Mouse (Mus musculus) MEL (cell line): ENCODE results near the gene Ctns. TPM values are rescaled to one million over a fixed set of nuclear protein-coding genes. Genes with fewer than 3 reads are reported as not detected.
A peak's percentile ranks its signal among the peaks of the same experiment; 100 is the strongest.

Source experiments
- DNase-seq: peaks from one replicate; pipeline ENCODE4 v3.0.0; 2011; ENCODE audit warnings: low read depth, low spot score
- H3K27ac ChIP-seq: 2 replicates; pipeline ENCODE4 v1.5.1; 2012; ENCODE audit warnings: low read depth, mild to moderate bottlenecking, control low read depth, low read length, moderate library complexity; ENCODE audit not compliant: control insufficient read depth
- H3K27me3 ChIP-seq, 2 experiments: fragments of 150-350 bp in 1 of 2; sonication (generic) in 1 of 2; 2 replicates each; pipeline ENCODE4 v1.6.1; 2012; ENCODE audit warnings: low read length in 2 of 2, mild to moderate bottlenecking in 2 of 2, improper control_type of control experiment in 1 of 2, moderate library complexity in 1 of 2; ENCODE audit not compliant: insufficient read depth in 2 of 2, control insufficient read depth in 1 of 2
- H3K36me3 ChIP-seq, 2 experiments: 2 replicates each; pipeline ENCODE4 v1.6.1; 2012 to 2014; ENCODE audit warnings: low read length in 2 of 2, improper control_type of control experiment in 1 of 2, inconsistent platforms in 1 of 2, mild to moderate bottlenecking in 1 of 2; ENCODE audit not compliant: insufficient read depth in 2 of 2, control insufficient read depth in 1 of 2
- H3K4me1 ChIP-seq, 2 experiments: fragments of 150-350 bp in 1 of 2; sonication (generic) in 1 of 2; 2 replicates each; pipeline ENCODE4 v1.6.1; 2012; ENCODE audit warnings: low read length in 2 of 2, improper control_type of control experiment in 1 of 2, mild to moderate bottlenecking in 1 of 2; ENCODE audit not compliant: insufficient read depth in 2 of 2, control insufficient read depth in 1 of 2
- H3K4me3 ChIP-seq, 2 experiments: fragments of 150-350 bp in 1 of 2; sonication (generic) in 1 of 2; 2 replicates each; pipeline ENCODE4 v1.5.1; 2012; ENCODE audit warnings: low read depth in 2 of 2, low read length in 2 of 2, mild to moderate bottlenecking in 2 of 2, moderate library complexity in 2 of 2, control low read depth in 1 of 2, improper control_type of control experiment in 1 of 2; ENCODE audit not compliant: control insufficient read depth in 1 of 2, insufficient read depth in 1 of 2
- H3K79me2 ChIP-seq: 2 replicates; pipeline ENCODE4 v1.6.1; 2012; ENCODE audit warnings: mild to moderate bottlenecking, low read length, moderate library complexity; ENCODE audit not compliant: control insufficient read depth, poor library complexity, insufficient read depth
- H3K9ac ChIP-seq: 2 replicates; pipeline ENCODE4 v1.6.1; 2012; ENCODE audit warnings: low read depth, mild to moderate bottlenecking, control low read depth, low read length, moderate library complexity; ENCODE audit not compliant: control insufficient read depth, poor library complexity, severe bottlenecking
- H3K9me3 ChIP-seq: fragments of 150-350 bp; sonication (generic); replicated peaks from 2 replicates; pipeline ENCODE4 v1.6.1; 2012; ENCODE audit warnings: mild to moderate bottlenecking, low read length, improper control_type of control experiment, moderate library complexity; ENCODE audit not compliant: insufficient read depth
- CHD2 ChIP-seq: IDR thresholded peaks from 2 replicates; pipeline ENCODE4 v1.6.1; 2011; ENCODE audit warnings: low read length, improper control_type of control experiment
- E2F4 ChIP-seq: IDR thresholded peaks from 2 replicates; pipeline ENCODE4 v1.6.1; 2011; ENCODE audit warnings: low read depth, low read length, improper control_type of control experiment, borderline replicate concordance
- ELF1 ChIP-seq: IDR thresholded peaks from 2 replicates; pipeline ENCODE4 v1.6.1; 2014; ENCODE audit warnings: low read depth, mild to moderate bottlenecking, inconsistent platforms, low read length, improper control_type of control experiment, moderate library complexity
- EP300 ChIP-seq, 2 experiments: IDR thresholded peaks; 2 replicates each; pipeline ENCODE4 v1.6.1; 2011; ENCODE audit warnings: improper control_type of control experiment in 2 of 2, low read length in 2 of 2, low read depth in 1 of 2, mild to moderate bottlenecking in 1 of 2
- ETS1 ChIP-seq: IDR thresholded peaks from 2 replicates; pipeline ENCODE4 v1.6.1; 2012; ENCODE audit warnings: low read depth, mild to moderate bottlenecking, inconsistent platforms, low read length, improper control_type of control experiment, moderate library complexity
- HCFC1 ChIP-seq: IDR thresholded peaks from 2 replicates; pipeline ENCODE4 v1.6.1; 2012; ENCODE audit warnings: low read depth, mild to moderate bottlenecking, inconsistent platforms, low read length, improper control_type of control experiment, moderate library complexity
- KAT2A ChIP-seq: conservative IDR thresholded peaks from 2 replicates; pipeline ENCODE4 v1.6.1; 2012; ENCODE audit warnings: low read depth, low read length, improper control_type of control experiment, inconsistent platforms
- MAZ ChIP-seq: IDR thresholded peaks from 2 replicates; pipeline ENCODE4 v1.6.1; 2012; ENCODE audit warnings: low read depth, mild to moderate bottlenecking, inconsistent platforms, low read length, improper control_type of control experiment
- MXI1 ChIP-seq: IDR thresholded peaks from 2 replicates; pipeline ENCODE4 v1.6.1; 2011; ENCODE audit warnings: mild to moderate bottlenecking, low read depth, low read length, improper control_type of control experiment
- MYC ChIP-seq: IDR thresholded peaks from 2 replicates; pipeline ENCODE4 v1.6.1; 2011; ENCODE audit warnings: low read depth, mild to moderate bottlenecking, low read length, improper control_type of control experiment, moderate library complexity
- NELFE ChIP-seq: IDR thresholded peaks from 2 replicates; pipeline ENCODE4 v1.6.1; 2011; ENCODE audit warnings: low read depth, low read length, improper control_type of control experiment
- POLR2A ChIP-seq, 2 experiments: IDR thresholded peaks; 2 replicates each; pipeline ENCODE4 v1.6.1; 2011 to 2012; ENCODE audit warnings: low read length in 2 of 2, mild to moderate bottlenecking in 2 of 2, control low read depth in 1 of 2, improper control_type of control experiment in 1 of 2, low read depth in 1 of 2, moderate library complexity in 1 of 2; ENCODE audit not compliant: control insufficient read depth in 1 of 2, insufficient read depth in 1 of 2, poor library complexity in 1 of 2
- POLR2AphosphoS2 ChIP-seq: IDR thresholded peaks from 2 replicates; pipeline ENCODE4 v1.6.1; 2011; ENCODE audit warnings: low read length, improper control_type of control experiment
- POLR2AphosphoS5 ChIP-seq: IDR thresholded peaks from 2 replicates; pipeline ENCODE4 v1.6.1; 2012; ENCODE audit warnings: low read depth, borderline replicate concordance, mild to moderate bottlenecking, inconsistent platforms, low read length, moderate library complexity, mixed read lengths
- RCOR1 ChIP-seq: IDR thresholded peaks from 2 replicates; pipeline ENCODE4 v1.6.1; 2012; ENCODE audit warnings: low read depth, mild to moderate bottlenecking, inconsistent platforms, low read length, improper control_type of control experiment
- SIN3A ChIP-seq: IDR thresholded peaks from 2 replicates; pipeline ENCODE4 v1.6.1; 2012; ENCODE audit warnings: low read length, improper control_type of control experiment, inconsistent platforms
- TBP ChIP-seq: IDR thresholded peaks from 2 replicates; pipeline ENCODE4 v1.8.0; 2011; ENCODE audit warnings: low read depth, low read length, improper control_type of control experiment
- TCF12 ChIP-seq: IDR thresholded peaks from 2 replicates; pipeline ENCODE4 v1.6.1; 2014; ENCODE audit warnings: low read depth, mild to moderate bottlenecking, inconsistent platforms, low read length, improper control_type of control experiment, moderate library complexity
- UBTF ChIP-seq: IDR thresholded peaks from 2 replicates; pipeline ENCODE4 v1.6.1; 2012; ENCODE audit warnings: low read depth, mild to moderate bottlenecking, inconsistent platforms, low read length, improper control_type of control experiment, moderate library complexity, borderline replicate concordance; ENCODE audit not compliant: insufficient read depth
- USF1 ChIP-seq: IDR thresholded peaks from 2 replicates; pipeline ENCODE4 v1.6.1; 2014; ENCODE audit warnings: low read depth, mild to moderate bottlenecking, inconsistent platforms, low read length, improper control_type of control experiment, moderate library complexity
- USF2 ChIP-seq, 2 experiments: IDR thresholded peaks; 2 replicates each; pipeline ENCODE4 v1.6.1; 2011 to 2012; ENCODE audit warnings: improper control_type of control experiment in 2 of 2, low read length in 2 of 2, borderline replicate concordance in 1 of 2, inconsistent platforms in 1 of 2, low read depth in 1 of 2, mild to moderate bottlenecking in 1 of 2; ENCODE audit not compliant: insufficient read depth in 1 of 2
- ZKSCAN1 ChIP-seq: IDR thresholded peaks from 2 replicates; pipeline ENCODE4 v1.6.1; 2012; ENCODE audit warnings: low read depth, mild to moderate bottlenecking, inconsistent platforms, low read length, improper control_type of control experiment, moderate library complexity
- ZMIZ1 ChIP-seq: IDR thresholded peaks from 2 replicates; pipeline ENCODE4 v1.6.1; 2012; ENCODE audit warnings: low read depth, mild to moderate bottlenecking, inconsistent platforms, low read length, improper control_type of control experiment, moderate library complexity
- polyA plus RNA-seq, 2 experiments: library from polyadenylated mRNA; stranded (reverse) in 1 of 2; unstranded in 1 of 2; fragments of >175 nt in 1 of 2; fragments of >200 nt in 1 of 2; gene quantifications; 2 replicates each; pipeline versions ENCODE4 v1.2.1 to v1.2.4; 2012; ENCODE audit warnings: low replicate concordance in 2 of 2, low read depth in 1 of 2; ENCODE audit not compliant: insufficient read length in 2 of 2, insufficient read depth in 1 of 2, missing spikeins in 1 of 2
- total RNA-seq: library from RNA; depleted of rRNA; stranded (reverse); fragments of 300-350 nt; gene quantifications from 2 replicates; pipeline ENCODE4 v1.2.3, GENCODE M21; 2012; rRNA removed

Gene Ctns
- total RNA-seq (5.1 and 5.4 TPM in 2 replicates), polyA plus RNA-seq (1 to 10 TPM in 1 of 2 experiments, not detected in 1; 9.4 TPM)

GRCm38 (mm10) chr11:73198603-73199229 lies at the start of gene Ctns:
Gene Ctns (minus strand): TSS chr11:73199042.
- TF ChIP-seq USF2 (IDR thresholded peaks at IDR 0.05; ENCODE audit: borderline replicate concordance in 1 of 2, insufficient read depth in 1 of 2, low read depth in 1 of 2, low read length in 2 of 2) (peak; percentile 94 to 99), USF1 (peak; percentile 98), E2F4 (peak; percentile 19; the same call in 1 of the 2 replicates), EP300 (IDR thresholded peaks at IDR 0.05; ENCODE audit: low read depth in 1 of 2, low read length in 2 of 2) (0 out of 4 replicates have a peak, but pooled peaks of 1 of the 2 experiments have one; percentile 17), ELF1 (0 out of 2 replicates have a peak, but pooled peaks have one; percentile 55), TCF12 (no peak; the same call in 1 of the 2 replicates), POLR2AphosphoS2 (0 out of 2 replicates have a peak, but pooled peaks have one; percentile 40), MAZ (peak; percentile 57; the same call in 1 of the 2 replicates), NELFE (peak; percentile 50; the same call in 1 of the 2 replicates), ZKSCAN1 (no peak), MYC (peak; percentile 25; the same call in 1 of the 2 replicates), MXI1 (peak; percentile 71; the same call in 1 of the 2 replicates), KAT2A (peak; percentile 86), ZMIZ1 (peak; percentile 54; the same call in 1 of the 2 replicates), TBP (peak; percentile 65), POLR2AphosphoS5 (no peak), POLR2A (IDR thresholded peaks at IDR 0.05; ENCODE audit: control insufficient read depth in 1 of 2, insufficient read depth in 1 of 2, low read depth in 1 of 2, low read length in 2 of 2, poor library complexity in 1 of 2) (peak; percentile 17 to 45; a peak in 1 of 4 replicates), ETS1 (peak; percentile 39; the same call in 1 of the 2 replicates), HCFC1 (peak; percentile 98), SIN3A (peak; percentile 98), RCOR1 (no peak), UBTF (no peak), CHD2 (peak; percentile 49)
- Histone ChIP-seq H3K4me3 (peak within 1 kb of the TSS; percentile 66 to 86), H3K36me3 (peaks cover 0 to 3% of the 10 kb centered on the region in 2 experiments; a peak in 1 of 4 replicates), H3K4me1 (0 out of 4 replicates have a peak, but pooled peaks cover 0 to 2% of the 10 kb centered on the region in 2 experiments), H3K79me2 (no peaks in the 10 kb centered on the region; the same call in 1 of the 2 replicates), H3K9ac (peak within 1 kb of the TSS; percentile 68), H3K27me3 (no peaks in the 10 kb centered on the region), H3K27ac (peak within 1 kb of the TSS; percentile 8; the same call in 1 of the 2 replicates), H3K9me3 (no peaks in the 10 kb centered on the region)
- peak; percentile 96 for DNase-seq
